Mouse (Mus musculus): ENCODE measurements around the gene Slc5a11. TPM values are rescaled to one million over a fixed set of nuclear protein-coding genes. Genes with fewer than 3 reads are reported as not detected.

Slc5a11 gene
- polyA plus RNA-seq, 1 experiment from 2014 or later, result 0.34 TPM

- H3K9me3 ChIP-seq, result no peaks in the 10 kb centered on the region
- no peak overlapping the region for H3K4me2 ChIP-seq
- H3K27ac ChIP-seq, result no peak overlapping the region
- no peaks in the 10 kb centered on the region for H3K36me3 ChIP-seq (replicated peaks)
- H3K27me3 ChIP-seq (replicated peaks), result no peaks in the 10 kb centered on the region
- H3K4me1 ChIP-seq, result peaks cover 2% of the 10 kb centered on the region; the same call in 1 of the 2 replicates
- no peak for ATAC-seq (replicated peaks)
- WGBS, result 52% methylated on average over 2 of the region's 2 CpGs
- H3K4me3 ChIP-seq, result no peak overlapping the region
- no peak overlapping the region for H3K9ac ChIP-seq
Observed at GRCm38 (mm10) chr7:123248166-123248565, 33.6 kb downstream of the Slc5a11 start.

GRCm38 (mm10) chr7:123251343-123251742, 36.8 kb downstream of the Slc5a11 start:
- no peaks in the 10 kb centered on the region for H3K9me3 ChIP-seq
- H3K4me2 ChIP-seq, result no peak overlapping the region
- no peaks in the 10 kb centered on the region for H3K27me3 ChIP-seq (replicated peaks)
- H3K4me3 ChIP-seq, result no peak overlapping the region
- H3K9ac ChIP-seq, result no peak overlapping the region
- no peaks in the 10 kb centered on the region for H3K36me3 ChIP-seq (replicated peaks)
- H3K4me1 ChIP-seq, result peaks cover 5% of the 10 kb centered on the region; the same call in 1 of the 2 replicates
- WGBS, result 51% methylated on average over 6 of the region's 6 CpGs
- ATAC-seq (replicated peaks), result no peak
- no peak overlapping the region for H3K27ac ChIP-seq

GRCm38 (mm10) chr7:123253396-123253795, 38.8 kb downstream of the Slc5a11 start:
- H3K4me2 ChIP-seq, result no peak overlapping the region
- no peaks in the 10 kb centered on the region for H3K36me3 ChIP-seq (replicated peaks)
- H3K27me3 ChIP-seq (replicated peaks), result no peaks in the 10 kb centered on the region
- WGBS, result 65% methylated on average over 7 of the region's 7 CpGs
- H3K9me3 ChIP-seq, result no peaks in the 10 kb centered on the region
- H3K27ac ChIP-seq, result peak overlapping the region; percentile 46
- no peak overlapping the region for H3K4me3 ChIP-seq
- H3K9ac ChIP-seq, result no peak overlapping the region
- H3K4me1 ChIP-seq, result peaks cover 5% of the 10 kb centered on the region; the same call in 1 of the 2 replicates
- peak; percentile 56; the same call in 1 of the 2 replicates for ATAC-seq (replicated peaks)

GRCm38 (mm10) chr7:123254196-123254970, 39.8 kb downstream of the Slc5a11 start:
- Histone ChIP-seq H3K27ac (peak overlapping the region; percentile 46), H3K27me3 (replicated peaks) (no peaks in the 10 kb centered on the region), H3K9me3 (no peaks in the 10 kb centered on the region), H3K4me1 (peaks cover 5% of the 10 kb centered on the region; the same call in 1 of the 2 replicates), H3K9ac (no peak overlapping the region), H3K4me3 (no peak overlapping the region), H3K4me2 (no peak overlapping the region), H3K36me3 (replicated peaks) (no peaks in the 10 kb centered on the region)
- 88% methylated on average over 14 of the region's 14 CpGs for WGBS
- ATAC-seq (replicated peaks), result no peak

- no peaks in the 10 kb centered on the region for H3K27me3 ChIP-seq (replicated peaks)
- H3K9ac ChIP-seq, result no peak overlapping the region
- H3K4me2 ChIP-seq, result no peak overlapping the region
- no peak overlapping the region for H3K4me3 ChIP-seq
- no peak for ATAC-seq (replicated peaks)
- H3K36me3 ChIP-seq (replicated peaks), result no peaks in the 10 kb centered on the region
- WGBS, result 94% methylated on average over 8 of the region's 8 CpGs
- H3K4me1 ChIP-seq, result 0 out of 2 replicates have a peak, but pooled peaks cover 2% of the 10 kb centered on the region
- no peaks in the 10 kb centered on the region for H3K9me3 ChIP-seq
- no peak overlapping the region for H3K27ac ChIP-seq
Observed at GRCm38 (mm10) chr7:123258103-123258502, 43.5 kb downstream of the Slc5a11 start.

GRCm38 (mm10) chr7:123273056-123273455, 58.5 kb downstream of the Slc5a11 start:
- no peaks in the 10 kb centered on the region for H3K4me1 ChIP-seq
- no peak overlapping the region for H3K4me2 ChIP-seq
- no peaks in the 10 kb centered on the region for H3K9me3 ChIP-seq
- H3K9ac ChIP-seq, result no peak overlapping the region
- H3K4me3 ChIP-seq, result no peak overlapping the region
- WGBS, result 56% methylated on average over 11 of the region's 11 CpGs
- H3K27me3 ChIP-seq (replicated peaks), result no peaks in the 10 kb centered on the region
- no peak overlapping the region for H3K27ac ChIP-seq
- H3K36me3 ChIP-seq (replicated peaks), result no peaks in the 10 kb centered on the region; the same call in 1 of the 2 replicates
- ATAC-seq (replicated peaks), result no peak

GRCm38 (mm10) chr7:123276568-123276967, 62.0 kb downstream of the Slc5a11 start:
- no peaks in the 10 kb centered on the region; the same call in 1 of the 2 replicates for H3K36me3 ChIP-seq (replicated peaks)
- H3K9me3 ChIP-seq, result no peaks in the 10 kb centered on the region
- H3K27me3 ChIP-seq (replicated peaks), result no peaks in the 10 kb centered on the region
- no peak overlapping the region for H3K9ac ChIP-seq
- ATAC-seq (replicated peaks), result no peak
- H3K4me2 ChIP-seq, result no peak overlapping the region
- H3K4me1 ChIP-seq, result no peaks in the 10 kb centered on the region
- no peak overlapping the region for H3K4me3 ChIP-seq
- WGBS, result 91% methylated on average over 4 of the region's 4 CpGs
- no peak overlapping the region for H3K27ac ChIP-seq

- H3K4me2 ChIP-seq, result no peak overlapping the region
- no peaks in the 10 kb centered on the region for H3K9me3 ChIP-seq
- 88% methylated on average over 4 of the region's 4 CpGs for WGBS
- H3K9ac ChIP-seq, result no peak overlapping the region
- H3K27ac ChIP-seq, result no peak overlapping the region
- H3K4me3 ChIP-seq, result no peak overlapping the region
- H3K27me3 ChIP-seq (replicated peaks), result no peaks in the 10 kb centered on the region
- no peak for ATAC-seq (replicated peaks)
- no peaks in the 10 kb centered on the region; the same call in 1 of the 2 replicates for H3K36me3 ChIP-seq (replicated peaks)
- no peaks in the 10 kb centered on the region for H3K4me1 ChIP-seq
Observed at GRCm38 (mm10) chr7:123279797-123280196, 65.2 kb downstream of the Slc5a11 start.

- Histone ChIP-seq H3K9me3 (no peaks in the 10 kb centered on the region), H3K9ac (no peak overlapping the region), H3K4me1 (no peaks in the 10 kb centered on the region), H3K4me3 (no peak overlapping the region), H3K4me2 (no peak overlapping the region), H3K27ac (no peak overlapping the region), H3K27me3 (replicated peaks) (no peaks in the 10 kb centered on the region), H3K36me3 (replicated peaks) (peaks cover 5% of the 10 kb centered on the region; the same call in 1 of the 2 replicates)
- WGBS, result 81% methylated on average over 4 of the region's 4 CpGs
- ATAC-seq (replicated peaks), result no peak
Observed at GRCm38 (mm10) chr7:123283826-123284225, 69.2 kb downstream of the Slc5a11 start.

GRCm38 (mm10) chr7:123285896-123286295, 71.3 kb downstream of the Slc5a11 start:
- H3K36me3 ChIP-seq (replicated peaks), result peaks cover 12% of the 10 kb centered on the region; the same call in 1 of the 2 replicates

GRCm38 (mm10) chr7:123287903-123288302, 73.3 kb downstream of the Slc5a11 start:
- H3K4me3 ChIP-seq, result no peak overlapping the region
- no peak for ATAC-seq (replicated peaks)
- peaks cover 12% of the 10 kb centered on the region; the same call in 1 of the 2 replicates for H3K36me3 ChIP-seq (replicated peaks)
- H3K9me3 ChIP-seq, result no peaks in the 10 kb centered on the region
- H3K4me2 ChIP-seq, result no peak overlapping the region
- H3K9ac ChIP-seq, result no peak overlapping the region
- H3K4me1 ChIP-seq, result no peaks in the 10 kb centered on the region
- 90% methylated on average over 3 of the region's 3 CpGs for WGBS
- no peaks in the 10 kb centered on the region for H3K27me3 ChIP-seq (replicated peaks)
- no peak overlapping the region for H3K27ac ChIP-seq

More at GRCm38 (mm10) chr7:123285896-123286295, 71.3 kb downstream of the Slc5a11 start:
- Histone ChIP-seq H3K27ac (no peak overlapping the region), H3K4me2 (no peak overlapping the region), H3K9ac (no peak overlapping the region), H3K4me1 (no peaks in the 10 kb centered on the region), H3K27me3 (replicated peaks) (no peaks in the 10 kb centered on the region), H3K9me3 (no peaks in the 10 kb centered on the region), H3K4me3 (no peak overlapping the region)
- ATAC-seq (replicated peaks), result no peak
- 96% methylated on average over 5 of the region's 5 CpGs for WGBS

- WGBS, result 82% methylated on average over 4 of the region's 4 CpGs
- Histone ChIP-seq H3K4me2 (no peak overlapping the region), H3K36me3 (replicated peaks) (peaks cover 17% of the 10 kb centered on the region; the same call in 1 of the 2 replicates), H3K4me3 (no peak overlapping the region), H3K4me1 (no peaks in the 10 kb centered on the region), H3K27me3 (replicated peaks) (no peaks in the 10 kb centered on the region), H3K9me3 (no peaks in the 10 kb centered on the region), H3K27ac (no peak overlapping the region), H3K9ac (no peak overlapping the region)
- no peak for ATAC-seq (replicated peaks)
Observed at GRCm38 (mm10) chr7:123289176-123289575, 74.6 kb downstream of the Slc5a11 start.

GRCm38 (mm10) chr7:123291942-123292341, 77.4 kb downstream of the Slc5a11 start:
- ATAC-seq (replicated peaks), result no peak
- Histone ChIP-seq H3K4me3 (no peak overlapping the region), H3K4me2 (no peak overlapping the region), H3K9ac (no peak overlapping the region), H3K36me3 (replicated peaks) (peaks cover 18% of the 10 kb centered on the region; the same call in 1 of the 2 replicates), H3K27me3 (replicated peaks) (no peaks in the 10 kb centered on the region), H3K27ac (no peak overlapping the region), H3K9me3 (no peaks in the 10 kb centered on the region), H3K4me1 (no peaks in the 10 kb centered on the region)
- 92% methylated on average over 8 of the region's 8 CpGs for WGBS
